Mouse (Mus musculus) heart, adult 18-20 months (tissue): ENCODE data around the gene Gm5926. TPM values are rescaled to one million over a fixed set of nuclear protein-coding genes. Genes with fewer than 3 reads are reported as not detected.
"Not testable (repeated sequence)": the region's sequence is repeated elsewhere in the genome, so short reads cannot be mapped to it uniquely, and the experiment has no call there.

ENCODE experiments used
- DNase-seq, 2 experiments: peaks; one replicate each; pipeline ENCODE4 v3.0.0; 2021 to 2022; ENCODE audit warnings: mixed read lengths in 1 of 2
- long read RNA-seq, 2 experiments: library from polyadenylated mRNA; stranded (forward); transcript quantifications; one replicate each; pipeline ENCODE4 v2.0.0; 2021
- total RNA-seq, 2 experiments: library from RNA; stranded (reverse); gene quantifications; 2 replicates each; pipeline ENCODE4 v1.2.3; 2021

Gm5926 gene
- total RNA-seq = not detected
- long read RNA-seq, experiment 1 = 0 reads
- long read RNA-seq, experiment 2 = 0 reads

- DNase-seq = not testable (repeated sequence)
Measured at GRCm38 (mm10) chrX:32650416-32650815, at the start of gene Gm5926. Gm5926 (plus strand) TSS chrX:32650716.

GRCm38 (mm10) chrX:32601008-32601407, 49.5 kb upstream of the Gm5926 start:
- not testable (repeated sequence) for DNase-seq

GRCm38 (mm10) chrX:32601425-32601824, 49.1 kb upstream of the Gm5926 start:
- DNase-seq = not testable (repeated sequence)

Other genes with a start within 250 kb of the Gm5926 start
- not detected for gene Btbd35f1, start 90.7 kb upstream of the Gm5926 start, total RNA-seq
- not detected for gene Btbd35f21, start 75.4 kb downstream of the Gm5926 start, total RNA-seq
- not detected for gene Btbd35f30, start 243.9 kb downstream of the Gm5926 start, total RNA-seq